ENCODE assay signal across 13 mouse cellular contexts in genomic region chr6:54353698-54354097, GRCm38 (mm10). TPM values are rescaled to one million over a fixed set of nuclear protein-coding genes. Genes with fewer than 3 reads are reported as not detected.
DNase-seq lines count a peak whose midpoint lies in the region; ATAC-seq and TF ChIP-seq lines count a peak whose summit lies in the region.
"Had no signal": no experiment of that assay in that cellular context is flagged by ENCODE, and none has a peak within 500 bp of the region (broad histone marks: within the 10 kb centered on the region; RNA-seq: fewer than 3 reads in every experiment).

No protein-coding gene starts in this region.

- 86% methylated on average over 5 of the region's 5 CpGs for WGBS in forebrain, embryonic 11.5 days
- WGBS in forebrain, embryonic 10.5 days: 88% methylated on average over 5 of the region's 5 CpGs
- 85% methylated on average over 5 of the region's 5 CpGs for WGBS in kidney, postnatal 0 days
- WGBS in intestine, embryonic 15.5 days: 74% methylated on average over 5 of the region's 5 CpGs
- 26% methylated on average over 5 of the region's 5 CpGs for WGBS in small intestine, adult 2 months

- H3K27ac ChIP-seq in forebrain, embryonic 11.5 days (ENCODE audit: low read depth, low read length): no peak overlapping the region
- no peak overlapping the region for H3K27ac ChIP-seq in forebrain, embryonic 10.5 days
- no peak overlapping the region for H3K27ac ChIP-seq in kidney, postnatal 0 days
- H3K27ac ChIP-seq in intestine, embryonic 15.5 days: peak overlapping the region; percentile 27; the same call in 1 of the 2 replicates
- peak overlapping the region; percentile 99 for H3K27ac ChIP-seq in small intestine, adult 2 months (ENCODE audit: insufficient read depth, low read depth, low read length)
- H3K27ac ChIP-seq: embryonic facial prominence, embryonic 10.5 days; forebrain, embryonic 15.5 days; hindbrain, embryonic 15.5 days had no signal

- H3K9ac ChIP-seq in forebrain, embryonic 11.5 days (ENCODE audit: low read length): no peak overlapping the region
- H3K9ac ChIP-seq in kidney, postnatal 0 days (ENCODE audit: low read depth, low read length): no peak overlapping the region
- no peak overlapping the region for H3K9ac ChIP-seq in intestine, embryonic 15.5 days
- H3K9ac ChIP-seq: forebrain, embryonic 15.5 days; heart, embryonic 12.5 days; hindbrain, embryonic 15.5 days had no signal

- peak; percentile 41 for DNase-seq in forebrain, embryonic 11.5 days (ENCODE audit: low spot score)
- DNase-seq in forebrain, embryonic 10.5 days (ENCODE audit: extremely low spot score, low spot score): no peak
- no peak for DNase-seq in kidney, postnatal 0 days (ENCODE audit: low spot score)
- no peak for DNase-seq in kidney, adult 18-20 months
- no peak for DNase-seq in ovary, postnatal 10 days (ENCODE audit: low spot score)
- DNase-seq: cerebellum, adult 2 months; gastrocnemius, postnatal 10 days had no signal

- TF ChIP-seq POLR2A in small intestine, adult 2 months (IDR thresholded peaks at IDR 0.05; ENCODE audit: low read depth, low read length): no peak

- no peaks in the 10 kb centered on the region for H3K36me3 ChIP-seq in forebrain, embryonic 11.5 days (ENCODE audit: control insufficient read depth, insufficient read depth, low read length)
- H3K36me3 ChIP-seq in forebrain, embryonic 10.5 days (replicated peaks): no peaks in the 10 kb centered on the region
- no peaks in the 10 kb centered on the region for H3K36me3 ChIP-seq in kidney, postnatal 0 days (ENCODE audit: insufficient read depth, low read length)
- no peaks in the 10 kb centered on the region for H3K36me3 ChIP-seq in intestine, embryonic 15.5 days
- no peaks in the 10 kb centered on the region for H3K36me3 ChIP-seq in small intestine, adult 2 months (ENCODE audit: control insufficient read depth, insufficient read depth, low read length)
- H3K36me3 ChIP-seq: embryonic facial prominence, embryonic 10.5 days; forebrain, embryonic 15.5 days; heart, embryonic 12.5 days; hindbrain, embryonic 15.5 days had no signal

- no peaks in the 10 kb centered on the region for H3K27me3 ChIP-seq in forebrain, embryonic 11.5 days (ENCODE audit: control insufficient read depth, insufficient read depth, low read length)
- no peaks in the 10 kb centered on the region for H3K27me3 ChIP-seq in forebrain, embryonic 10.5 days (ENCODE audit: poor library complexity, severe bottlenecking)
- no peaks in the 10 kb centered on the region for H3K27me3 ChIP-seq in kidney, postnatal 0 days (ENCODE audit: insufficient read depth, low read length)
- H3K27me3 ChIP-seq in intestine, embryonic 15.5 days (replicated peaks): no peaks in the 10 kb centered on the region
- no peaks in the 10 kb centered on the region for H3K27me3 ChIP-seq in small intestine, adult 2 months (ENCODE audit: control insufficient read depth, insufficient read depth, low read length)
- H3K27me3 ChIP-seq: forebrain, embryonic 15.5 days; heart, embryonic 12.5 days; hindbrain, embryonic 15.5 days had no signal

- no peak overlapping the region for H3K4me2 ChIP-seq in forebrain, embryonic 11.5 days (ENCODE audit: low read depth, low read length, severe bottlenecking)
- no peak overlapping the region for H3K4me2 ChIP-seq in kidney, postnatal 0 days (ENCODE audit: low read length)
- no peak overlapping the region; the same call in 1 of the 2 replicates for H3K4me2 ChIP-seq in intestine, embryonic 15.5 days (replicated peaks)
- H3K4me2 ChIP-seq: forebrain, embryonic 15.5 days; heart, embryonic 12.5 days; hindbrain, embryonic 15.5 days had no signal

- no peak for ATAC-seq in forebrain, embryonic 11.5 days (replicated peaks; ENCODE audit: low FRiP score)
- ATAC-seq in kidney, postnatal 0 days (replicated peaks; ENCODE audit: low FRiP score, low read depth): 0 out of 2 replicates have a peak, but pooled peaks have one; percentile 46
- ATAC-seq in intestine, embryonic 15.5 days: peak; percentile 58
- ATAC-seq: forebrain, embryonic 15.5 days had no signal

- no peak for TF ChIP-seq CTCF in kidney, postnatal 0 days (IDR thresholded peaks at IDR 0.05; ENCODE audit: low read depth)
- TF ChIP-seq CTCF in small intestine, adult 2 months (IDR thresholded peaks at IDR 0.05; ENCODE audit: extremely low read depth, insufficient read length, insufficient replicate concordance, low read depth, low read length): no peak

- no peaks in the 10 kb centered on the region for H3K4me1 ChIP-seq in forebrain, embryonic 11.5 days (replicated peaks; ENCODE audit: control insufficient read depth, insufficient read depth, low read length)
- H3K4me1 ChIP-seq in forebrain, embryonic 10.5 days: peaks cover 7% of the 10 kb centered on the region; the same call in 1 of the 2 replicates
- no peaks in the 10 kb centered on the region for H3K4me1 ChIP-seq in kidney, postnatal 0 days (replicated peaks; ENCODE audit: insufficient read depth, low read length)
- H3K4me1 ChIP-seq in intestine, embryonic 15.5 days (replicated peaks): peaks cover 18% of the 10 kb centered on the region; the same call in 1 of the 2 replicates
- peaks cover 28% of the 10 kb centered on the region; the same call in 1 of the 2 replicates for H3K4me1 ChIP-seq in small intestine, adult 2 months (ENCODE audit: control insufficient read depth, insufficient read depth, insufficient read length, low read length)
- H3K4me1 ChIP-seq: forebrain, embryonic 15.5 days; hindbrain, embryonic 15.5 days had no signal

- no peaks in the 10 kb centered on the region for H3K9me3 ChIP-seq in forebrain, embryonic 11.5 days (ENCODE audit: control insufficient read depth, low read length)
- no peaks in the 10 kb centered on the region for H3K9me3 ChIP-seq in forebrain, embryonic 10.5 days
- H3K9me3 ChIP-seq in kidney, postnatal 0 days (replicated peaks; ENCODE audit: low read length): no peaks in the 10 kb centered on the region
- H3K9me3 ChIP-seq in intestine, embryonic 15.5 days: no peaks in the 10 kb centered on the region
- H3K9me3 ChIP-seq: embryonic facial prominence, embryonic 10.5 days; forebrain, embryonic 15.5 days; heart, embryonic 12.5 days; hindbrain, embryonic 15.5 days had no signal

- no peak overlapping the region for H3K4me3 ChIP-seq in forebrain, embryonic 11.5 days (ENCODE audit: low read depth, low read length)
- no peak overlapping the region for H3K4me3 ChIP-seq in forebrain, embryonic 10.5 days
- H3K4me3 ChIP-seq in kidney, postnatal 0 days (replicated peaks; ENCODE audit: low read depth, low read length): no peak overlapping the region
- H3K4me3 ChIP-seq in intestine, embryonic 15.5 days (replicated peaks): no peak overlapping the region
- H3K4me3 ChIP-seq in small intestine, adult 2 months (ENCODE audit: low read depth, low read length): no peak overlapping the region
- H3K4me3 ChIP-seq: embryonic facial prominence, embryonic 10.5 days; forebrain, embryonic 15.5 days; heart, embryonic 12.5 days; hindbrain, embryonic 15.5 days had no signal

RNA-seq across cellular contexts. Expression of gene Prr15, which starts 28.1 kb away (rescaled TPM):
- 5.0 and 6.0 TPM in 2 replicates for polyA plus RNA-seq in forebrain, embryonic 11.5 days (2014; fragmentation: Nextera tagmentation; extraction: Ambion mirVana)
- polyA plus RNA-seq in forebrain, embryonic 10.5 days (2016; fragmentation: Nextera tagmentation; extraction: Ambion mirVana): 3.3 and 4.7 TPM in 2 replicates
- polyA plus RNA-seq in kidney, postnatal 0 days (2015; fragmentation: Nextera tagmentation; extraction: Ambion mirVana): 12.1 and 12.3 TPM in 2 replicates
- 11.3 and 11.7 TPM in 2 replicates for polyA plus RNA-seq in intestine, embryonic 15.5 days (2015; fragmentation: Nextera tagmentation; extraction: Ambion mirVana)
- polyA plus RNA-seq in small intestine, adult 2 months (2012; rRNA removed): 21.2 and 166 TPM in 2 replicates

Comparison
In these comparisons a context has a peak if more than half of its experiments do, and no peak if none do; other contexts are left out.
1. H3K27ac ChIP-seq: peak in intestine, embryonic 15.5 days (single experiment) and small intestine, adult 2 months (single experiment); none in forebrain, embryonic 11.5 days (single experiment), forebrain, embryonic 10.5 days (single experiment) and kidney, postnatal 0 days (single experiment).